In genomic region chr6:115823850-115824464, GRCm38 (mm10) we compare ENCODE assay signal across 9 mouse cellular contexts. TPM values are rescaled to one million over a fixed set of nuclear protein-coding genes. Genes with fewer than 3 reads are reported as not detected.
DNase-seq lines count a peak whose midpoint lies in the region; ATAC-seq lines count a peak whose summit lies in the region.
"Not testable (repeated sequence)": the region's sequence is repeated elsewhere in the genome, so short reads cannot be mapped to it uniquely, and the experiment has no call there.
"Had no signal": no experiment of that assay in that cellular context is flagged by ENCODE, and none has a peak within 500 bp of the region (broad histone marks: within the 10 kb centered on the region; RNA-seq: fewer than 3 reads in every experiment).

No protein-coding gene starts in this region.

- H3K4me2 ChIP-seq in hindbrain, embryonic 15.5 days, result peak overlapping the region; percentile 43

- not testable (repeated sequence) for H3K9ac ChIP-seq in hindbrain, embryonic 15.5 days

- not testable (repeated sequence) for H3K27me3 ChIP-seq in hindbrain, embryonic 15.5 days

- not testable (repeated sequence) for H3K4me1 ChIP-seq in hindbrain, embryonic 15.5 days (replicated peaks)

- peak overlapping the region; percentile 13; the same call in 1 of the 2 replicates for H3K4me3 ChIP-seq in hindbrain, embryonic 15.5 days

- WGBS in hindbrain, embryonic 15.5 days, result 4% methylated on average over 5 of the region's 11 CpGs

- not testable (repeated sequence) for H3K27ac ChIP-seq in hindbrain, embryonic 15.5 days (replicated peaks)

- intact Hi-C loops in left cerebral cortex, postnatal 4 days (cut with DNase I), result not testable (repeated sequence)

- H3K9me3 ChIP-seq in hindbrain, embryonic 15.5 days, result not testable (repeated sequence)

- DNase-seq in NIH3T3 (ENCODE audit: low read depth), result peak; percentile 67
- DNase-seq in cerebellum, postnatal 14 days, result peak; percentile 51 to 69
- peak; percentile 71 for DNase-seq in forelimb bud, embryonic 11.5 days (ENCODE audit: low read depth, low spot score)
- DNase-seq in left cerebral cortex, postnatal 4 days, result peak; percentile 64
- DNase-seq in lung, postnatal 4 days, result peak; percentile 58 to 73
- peak; percentile 82 for DNase-seq in retina, postnatal 1 day
- peak; percentile 76 for DNase-seq in thymus, postnatal 36 days

- H3K36me3 ChIP-seq in hindbrain, embryonic 15.5 days, result not testable (repeated sequence)

- ATAC-seq in hindbrain, embryonic 15.5 days (ENCODE audit: low FRiP score, low read depth), result peak; percentile 85

RNA-seq across cellular contexts. Expression of gene Efcab12, which starts 14.3 kb away (rescaled TPM):
- 2.6 and 2.9 TPM in 2 replicates for polyA plus RNA-seq in hindbrain, embryonic 15.5 days (2015; fragmentation: Nextera tagmentation; extraction: Ambion mirVana)
- 1 to 10 TPM; 3.0 to 3.6 TPM for total RNA-seq in left cerebral cortex, postnatal 4 days (2021)
- polyA plus RNA-seq: erythroblast, embryonic 14.5 days had no signal

RNA-seq across cellular contexts. Expression of gene Rpl32, which starts 15.4 kb away (rescaled TPM):
- 948 and 1,117 TPM in 2 replicates for polyA plus RNA-seq in hindbrain, embryonic 15.5 days (2015; fragmentation: Nextera tagmentation; extraction: Ambion mirVana)
- total RNA-seq in left cerebral cortex, postnatal 4 days (2021), result 100 to 1,000 TPM; 842 to 903 TPM

RNA-seq across cellular contexts. Expression of gene Mbd4, which starts 29.2 kb away (rescaled TPM):
- 8.8 and 10.9 TPM in 2 replicates for polyA plus RNA-seq in hindbrain, embryonic 15.5 days (2015; fragmentation: Nextera tagmentation; extraction: Ambion mirVana)
- 1 to 10 TPM; 6.4 to 7.1 TPM for total RNA-seq in left cerebral cortex, postnatal 4 days (2021)

RNA-seq across cellular contexts. Expression of gene Ift122, which starts 29.3 kb away (rescaled TPM):
- 28.9 and 31.5 TPM in 2 replicates for polyA plus RNA-seq in hindbrain, embryonic 15.5 days (2015; fragmentation: Nextera tagmentation; extraction: Ambion mirVana)
- total RNA-seq in left cerebral cortex, postnatal 4 days (2021), result 10 to 100 TPM; 28.9 to 35.8 TPM

RNA-seq across cellular contexts. Expression of gene Cand2, which starts 49.6 kb away (rescaled TPM):
- 12.8 and 12.9 TPM in 2 replicates for polyA plus RNA-seq in hindbrain, embryonic 15.5 days (2015; fragmentation: Nextera tagmentation; extraction: Ambion mirVana)
- total RNA-seq in left cerebral cortex, postnatal 4 days (2021), result 1 to 10 TPM; 8.3 to 8.5 TPM
